Mouse (Mus musculus): ENCODE data around the gene Tmprss7. TPM values are rescaled to one million over a fixed set of nuclear protein-coding genes. Genes with fewer than 3 reads are reported as not detected.

Tmprss7 gene
- polyA plus RNA-seq, 1 experiment: not detected

- no peak for TF ChIP-seq CTCF (conservative IDR thresholded peaks at IDR 0.05; ENCODE audit: insufficient read depth, insufficient read length, low read depth, low read length)
- TF ChIP-seq POLR2A (IDR thresholded peaks at IDR 0.05; ENCODE audit: low read depth, low read length): no peak
- no peaks in the 10 kb centered on the region for H3K36me3 ChIP-seq (ENCODE audit: control insufficient read depth, insufficient read depth, low read length)
- H3K27ac ChIP-seq (ENCODE audit: insufficient read depth, low read depth, low read length): no peak overlapping the region
- no peak for DNase-seq
- 73% methylated on average over 8 of the region's 8 CpGs for WGBS
- no peaks in the 10 kb centered on the region for H3K27me3 ChIP-seq (replicated peaks; ENCODE audit: control insufficient read depth, insufficient read depth, low read length)
- H3K4me3 ChIP-seq (ENCODE audit: insufficient read depth, low read depth, low read length): no peak overlapping the region
- no peaks in the 10 kb centered on the region for H3K4me1 ChIP-seq (ENCODE audit: control insufficient read depth, insufficient read depth, low read length)
Measured at GRCm38 (mm10) chr16:45629497-45630105, 63.9 kb downstream of the Tmprss7 start.

GRCm38 (mm10) chr16:45625342-45625741 lies 68.1 kb downstream of the Tmprss7 start:
- H3K4me3 ChIP-seq (ENCODE audit: insufficient read depth, low read depth, low read length): no peak overlapping the region
- no peak for DNase-seq
- H3K27ac ChIP-seq (ENCODE audit: insufficient read depth, low read depth, low read length): no peak overlapping the region
- H3K4me1 ChIP-seq (ENCODE audit: control insufficient read depth, insufficient read depth, low read length): no peaks in the 10 kb centered on the region
- H3K36me3 ChIP-seq (ENCODE audit: control insufficient read depth, insufficient read depth, low read length): no peaks in the 10 kb centered on the region
- no peak for TF ChIP-seq POLR2A (IDR thresholded peaks at IDR 0.05; ENCODE audit: low read depth, low read length)
- TF ChIP-seq CTCF (conservative IDR thresholded peaks at IDR 0.05; ENCODE audit: insufficient read depth, insufficient read length, low read depth, low read length): no peak
- 92% methylated on average over 2 of the region's 2 CpGs for WGBS
- H3K27me3 ChIP-seq (replicated peaks; ENCODE audit: control insufficient read depth, insufficient read depth, low read length): no peaks in the 10 kb centered on the region

GRCm38 (mm10) chr16:45624791-45625190 lies 68.7 kb downstream of the Tmprss7 start:
- Histone ChIP-seq H3K27me3 (replicated peaks; ENCODE audit: control insufficient read depth, insufficient read depth, low read length) (no peaks in the 10 kb centered on the region), H3K36me3 (ENCODE audit: control insufficient read depth, insufficient read depth, low read length) (no peaks in the 10 kb centered on the region), H3K27ac (ENCODE audit: insufficient read depth, low read depth, low read length) (no peak overlapping the region), H3K4me3 (ENCODE audit: insufficient read depth, low read depth, low read length) (no peak overlapping the region), H3K4me1 (ENCODE audit: control insufficient read depth, insufficient read depth, low read length) (no peaks in the 10 kb centered on the region)
- no peak for TF ChIP-seq POLR2A (IDR thresholded peaks at IDR 0.05; ENCODE audit: low read depth, low read length)
- TF ChIP-seq CTCF (conservative IDR thresholded peaks at IDR 0.05; ENCODE audit: insufficient read depth, insufficient read length, low read depth, low read length): no peak
- 70% methylated on average over 2 of the region's 2 CpGs for WGBS
- DNase-seq: no peak

GRCm38 (mm10) chr16:45623230-45623629 lies 70.2 kb downstream of the Tmprss7 start:
- TF ChIP-seq POLR2A (IDR thresholded peaks at IDR 0.05; ENCODE audit: low read depth, low read length): no peak
- TF ChIP-seq CTCF (conservative IDR thresholded peaks at IDR 0.05; ENCODE audit: insufficient read depth, insufficient read length, low read depth, low read length): no peak
- no peak overlapping the region for H3K4me3 ChIP-seq (ENCODE audit: insufficient read depth, low read depth, low read length)
- 86% methylated on average over 4 of the region's 4 CpGs for WGBS
- no peak for DNase-seq
- H3K27me3 ChIP-seq (replicated peaks; ENCODE audit: control insufficient read depth, insufficient read depth, low read length): no peaks in the 10 kb centered on the region
- no peaks in the 10 kb centered on the region for H3K4me1 ChIP-seq (ENCODE audit: control insufficient read depth, insufficient read depth, low read length)
- no peaks in the 10 kb centered on the region for H3K36me3 ChIP-seq (ENCODE audit: control insufficient read depth, insufficient read depth, low read length)
- no peak overlapping the region for H3K27ac ChIP-seq (ENCODE audit: insufficient read depth, low read depth, low read length)

- Histone ChIP-seq H3K27me3 (replicated peaks; ENCODE audit: control insufficient read depth, insufficient read depth, low read length) (no peaks in the 10 kb centered on the region), H3K36me3 (ENCODE audit: control insufficient read depth, insufficient read depth, low read length) (no peaks in the 10 kb centered on the region), H3K27ac (ENCODE audit: insufficient read depth, low read depth, low read length) (no peak overlapping the region), H3K4me3 (ENCODE audit: insufficient read depth, low read depth, low read length) (no peak overlapping the region), H3K4me1 (ENCODE audit: control insufficient read depth, insufficient read depth, low read length) (no peaks in the 10 kb centered on the region)
- TF ChIP-seq CTCF (conservative IDR thresholded peaks at IDR 0.05; ENCODE audit: insufficient read depth, insufficient read length, low read depth, low read length) (no peak), POLR2A (IDR thresholded peaks at IDR 0.05; ENCODE audit: low read depth, low read length) (no peak)
- DNase-seq: no peak
- WGBS: 86% methylated on average over 8 of the region's 8 CpGs
Measured at GRCm38 (mm10) chr16:45619751-45620375, 73.6 kb downstream of the Tmprss7 start.

- H3K4me3 ChIP-seq (ENCODE audit: insufficient read depth, low read depth, low read length): no peak overlapping the region
- DNase-seq: no peak
- H3K27me3 ChIP-seq (replicated peaks; ENCODE audit: control insufficient read depth, insufficient read depth, low read length): no peaks in the 10 kb centered on the region
- no peaks in the 10 kb centered on the region for H3K4me1 ChIP-seq (ENCODE audit: control insufficient read depth, insufficient read depth, low read length)
- no peak overlapping the region for H3K27ac ChIP-seq (ENCODE audit: insufficient read depth, low read depth, low read length)
- 91% methylated on average over 1 of the region's 1 CpGs for WGBS
- no peaks in the 10 kb centered on the region for H3K36me3 ChIP-seq (ENCODE audit: control insufficient read depth, insufficient read depth, low read length)
- TF ChIP-seq CTCF (conservative IDR thresholded peaks at IDR 0.05; ENCODE audit: insufficient read depth, insufficient read length, low read depth, low read length) (no peak), POLR2A (IDR thresholded peaks at IDR 0.05; ENCODE audit: low read depth, low read length) (no peak)
Measured at GRCm38 (mm10) chr16:45615944-45616343, 77.5 kb downstream of the Tmprss7 start.

- no peaks in the 10 kb centered on the region for H3K27me3 ChIP-seq (replicated peaks; ENCODE audit: control insufficient read depth, insufficient read depth, low read length)
- 55% methylated on average over 2 of the region's 2 CpGs for WGBS
- DNase-seq: no peak
- TF ChIP-seq POLR2A (IDR thresholded peaks at IDR 0.05; ENCODE audit: low read depth, low read length): no peak
- H3K36me3 ChIP-seq (ENCODE audit: control insufficient read depth, insufficient read depth, low read length): no peaks in the 10 kb centered on the region
- H3K27ac ChIP-seq (ENCODE audit: insufficient read depth, low read depth, low read length): no peak overlapping the region
- peaks cover 2% of the 10 kb centered on the region; the same call in 1 of the 2 replicates for H3K4me1 ChIP-seq (ENCODE audit: control insufficient read depth, insufficient read depth, low read length)
- no peak overlapping the region for H3K4me3 ChIP-seq (ENCODE audit: insufficient read depth, low read depth, low read length)
Measured at GRCm38 (mm10) chr16:45613247-45613646, 80.2 kb downstream of the Tmprss7 start.

All from kidney, adult 2 months (tissue).